Mouse (Mus musculus) limb, embryonic 15.5 days (tissue): ENCODE data around the gene Ccdc73. TPM values are rescaled to one million over a fixed set of nuclear protein-coding genes. Genes with fewer than 3 reads are reported as not detected.
"Not testable (repeated sequence)": the region's sequence is repeated elsewhere in the genome, so short reads cannot be mapped to it uniquely, and the experiment has no call there.

Source experiments
- ATAC-seq: fragments of 200-750 bp; cut with Nextera tagmentation; 2 replicates; pipeline ENCODE4 v1.8.0; 2017; ENCODE audit warnings: low read depth, moderate TSS enrichment; ENCODE audit not compliant: insufficient number of reproducible peaks, low FRiP score, low TSS enrichment
- H3K27ac ChIP-seq: fragments of 300-500 bp; sonication (generic); 2 replicates; pipeline ENCODE4 v1.5.1; 2015; ENCODE audit warnings: moderate library complexity, mild to moderate bottlenecking, inconsistent platforms
- H3K27me3 ChIP-seq: fragments of 300-500 bp; sonication (generic); 2 replicates; pipeline ENCODE4 v1.6.1; 2015; ENCODE audit warnings: inconsistent platforms
- H3K36me3 ChIP-seq: fragments of 300-500 bp; sonication (generic); 2 replicates; pipeline ENCODE4 v1.6.1; 2015; ENCODE audit warnings: inconsistent platforms
- H3K4me1 ChIP-seq: fragments of 300-500 bp; sonication (generic); 2 replicates; pipeline ENCODE4 v1.6.1; 2015; ENCODE audit warnings: inconsistent platforms
- H3K4me2 ChIP-seq: fragments of 300-500 bp; sonication (generic); 2 replicates; pipeline ENCODE4 v1.6.1; 2015; ENCODE audit warnings: mild to moderate bottlenecking, inconsistent platforms
- H3K4me3 ChIP-seq: fragments of 300-500 bp; sonication (generic); 2 replicates; pipeline ENCODE4 v1.5.1; 2015; ENCODE audit warnings: mild to moderate bottlenecking, inconsistent platforms
- H3K9ac ChIP-seq: fragments of 300-500 bp; sonication (generic); 2 replicates; pipeline ENCODE4 v1.6.1; 2015; ENCODE audit warnings: inconsistent platforms
- H3K9me3 ChIP-seq: fragments of 300-500 bp; sonication (generic); 2 replicates; pipeline ENCODE4 v1.6.1; 2016; ENCODE audit warnings: inconsistent platforms
- WGBS: fragments of 180-500 bp; shearing (Covaris S2); methylation state at CpG from one replicate; pipeline ENCODE4 v1.1.7; 2015; 5-methylcytosine and 5-hydroxymethylcytosine counted together
- polyA plus RNA-seq: library from polyadenylated mRNA; unstranded; fragments of >200 nt; fragmentation: Nextera tagmentation; extraction: Ambion mirVana; gene quantifications from 2 replicates; pipeline ENCODE4 v1.2.1, GENCODE M21; 2015

Ccdc73 gene
- polyA plus RNA-seq, 1 experiment from 2014 or later: 5.7 TPM

- H3K36me3 ChIP-seq: no peaks in the 10 kb centered on the region
Measured at GRCm38 (mm10) chr2:104849991-104850359, 17.6 kb upstream of the Ccdc73 start.

GRCm38 (mm10) chr2:104851686-104852085 lies 15.9 kb upstream of the Ccdc73 start:
- ATAC-seq: no peak
- H3K4me2 ChIP-seq: no peak overlapping the region

More at GRCm38 (mm10) chr2:104849991-104850359, 17.6 kb upstream of the Ccdc73 start:
- H3K27me3 ChIP-seq: no peaks in the 10 kb centered on the region; the same call in 1 of the 2 replicates
- no peaks in the 10 kb centered on the region for H3K9me3 ChIP-seq
- H3K4me3 ChIP-seq: peak overlapping the region; percentile 54
- H3K27ac ChIP-seq: no peak overlapping the region
- peaks cover 17% of the 10 kb centered on the region for H3K4me1 ChIP-seq
- H3K4me2 ChIP-seq: peak overlapping the region; percentile 98
- WGBS: 53% methylated on average over 3 of the region's 3 CpGs
- ATAC-seq: no peak
- no peak overlapping the region for H3K9ac ChIP-seq

DNA sequence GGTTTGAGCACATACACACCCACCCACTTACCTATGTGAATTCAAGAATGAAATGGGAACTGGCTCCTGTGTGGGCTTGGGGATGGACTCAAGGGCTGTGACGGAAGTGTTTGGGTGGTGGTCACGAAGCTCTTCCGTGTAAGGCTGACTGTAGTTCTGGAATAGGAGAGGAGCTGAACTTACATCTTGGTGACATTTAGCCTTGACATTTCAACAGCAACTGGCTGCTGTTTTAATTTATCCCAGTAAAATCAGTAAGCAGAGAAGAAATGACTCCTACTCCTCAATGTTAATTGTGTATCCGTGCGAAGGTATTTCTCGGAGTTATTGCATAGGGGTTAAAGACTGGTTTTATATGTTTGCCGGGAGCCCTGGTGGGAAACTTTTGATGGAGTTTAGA lies 15.1 kb upstream of the Ccdc73 start:
- Histone ChIP-seq H3K4me3 (no peak overlapping the region), H3K4me2 (no peak overlapping the region), H3K4me1 (peaks cover 11% of the 10 kb centered on the region), H3K36me3 (no peaks in the 10 kb centered on the region), H3K27ac (no peak overlapping the region), H3K9me3 (no peaks in the 10 kb centered on the region), H3K27me3 (no peaks in the 10 kb centered on the region; the same call in 1 of the 2 replicates), H3K9ac (no peak overlapping the region)
- no peak for ATAC-seq
- WGBS: 85% methylated on average over 7 of the region's 7 CpGs

More at GRCm38 (mm10) chr2:104851686-104852085, 15.9 kb upstream of the Ccdc73 start:
- peaks cover 16% of the 10 kb centered on the region for H3K4me1 ChIP-seq
- no peak overlapping the region for H3K9ac ChIP-seq
- H3K4me3 ChIP-seq: no peak overlapping the region
- 34% methylated on average over 5 of the region's 5 CpGs for WGBS
- no peaks in the 10 kb centered on the region for H3K36me3 ChIP-seq
- H3K27ac ChIP-seq: no peak overlapping the region
- no peaks in the 10 kb centered on the region for H3K9me3 ChIP-seq
- no peaks in the 10 kb centered on the region; the same call in 1 of the 2 replicates for H3K27me3 ChIP-seq

DNA sequence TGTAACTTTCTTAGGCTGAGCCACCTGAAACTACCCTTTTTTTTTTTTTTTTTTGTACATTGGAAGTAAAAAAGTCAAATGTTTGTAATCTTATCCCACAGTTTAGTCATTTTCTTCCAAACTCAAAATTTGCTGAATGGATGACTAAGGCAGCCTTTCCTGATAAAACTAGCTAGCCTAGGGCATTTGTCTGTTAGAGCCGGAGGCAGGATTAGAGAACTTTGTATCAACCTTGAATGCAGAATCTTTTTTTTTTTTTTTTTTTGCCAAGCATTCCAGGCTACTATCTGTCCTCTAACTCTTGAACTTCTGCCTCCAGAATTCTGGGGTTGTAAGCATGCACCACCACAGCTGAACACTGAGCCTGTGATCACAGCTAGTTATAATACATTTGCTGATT lies 12.8 kb upstream of the Ccdc73 start:
- no peak overlapping the region for H3K4me3 ChIP-seq
- H3K9ac ChIP-seq: no peak overlapping the region
- 73% methylated on average over 1 of the region's 1 CpGs for WGBS
- no peak for ATAC-seq
- no peak overlapping the region for H3K27ac ChIP-seq
- no peak overlapping the region for H3K4me2 ChIP-seq
- H3K9me3 ChIP-seq: no peaks in the 10 kb centered on the region
- H3K36me3 ChIP-seq: no peaks in the 10 kb centered on the region
- no peaks in the 10 kb centered on the region; the same call in 1 of the 2 replicates for H3K27me3 ChIP-seq
- peaks cover under 1% of the 10 kb centered on the region; the same call in 1 of the 2 replicates for H3K4me1 ChIP-seq

- no peaks in the 10 kb centered on the region for H3K4me1 ChIP-seq
- H3K4me3 ChIP-seq: no peak overlapping the region
- no peak overlapping the region for H3K4me2 ChIP-seq
- no peaks in the 10 kb centered on the region for H3K9me3 ChIP-seq
- H3K27ac ChIP-seq: no peak overlapping the region
- no peaks in the 10 kb centered on the region; the same call in 1 of the 2 replicates for H3K27me3 ChIP-seq
- no peaks in the 10 kb centered on the region for H3K36me3 ChIP-seq
- H3K9ac ChIP-seq: no peak overlapping the region
- 34% methylated on average over 3 of the region's 3 CpGs for WGBS
- ATAC-seq: no peak
Measured at GRCm38 (mm10) chr2:104855732-104856131, 11.9 kb upstream of the Ccdc73 start.

DNA sequence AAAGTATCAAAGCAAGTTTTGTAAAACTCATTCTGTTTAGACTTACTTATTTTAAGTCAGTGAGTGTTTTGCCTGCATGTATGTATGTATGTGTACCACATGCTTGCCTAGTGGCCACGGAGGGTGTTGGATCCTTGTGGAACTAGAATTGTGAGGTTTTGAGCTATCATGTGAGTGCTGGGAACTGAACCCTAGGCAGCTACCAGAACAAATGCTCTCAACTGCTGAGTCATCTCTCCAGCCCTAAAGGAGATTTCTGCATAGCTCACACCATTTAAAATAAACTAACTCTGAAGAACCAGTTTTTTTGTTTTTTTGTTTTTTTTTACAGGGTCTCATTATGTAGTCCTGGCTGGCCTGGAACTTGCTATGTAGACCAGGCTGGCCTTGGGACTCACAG lies 11.4 kb upstream of the Ccdc73 start:
- 44% methylated on average over 1 of the region's 1 CpGs for WGBS
- ATAC-seq: no peak
- no peaks in the 10 kb centered on the region for H3K4me1 ChIP-seq
- no peaks in the 10 kb centered on the region for H3K36me3 ChIP-seq
- H3K4me2 ChIP-seq: no peak overlapping the region
- H3K9ac ChIP-seq: no peak overlapping the region
- H3K9me3 ChIP-seq: no peaks in the 10 kb centered on the region
- no peak overlapping the region for H3K4me3 ChIP-seq
- no peak overlapping the region for H3K27ac ChIP-seq
- H3K27me3 ChIP-seq: no peaks in the 10 kb centered on the region

GRCm38 (mm10) chr2:104858083-104858482 lies 9.5 kb upstream of the Ccdc73 start:
- H3K9ac ChIP-seq, H3K27me3 ChIP-seq, H3K36me3 ChIP-seq, H3K4me3 ChIP-seq, H3K27ac ChIP-seq, H3K4me1 ChIP-seq, ATAC-seq, H3K9me3 ChIP-seq, H3K4me2 ChIP-seq: not testable (repeated sequence)
- WGBS: 81% methylated on average over 3 of the region's 3 CpGs

- 63% methylated on average over 5 of the region's 5 CpGs for WGBS
- H3K27me3 ChIP-seq: no peaks in the 10 kb centered on the region
- no peak overlapping the region for H3K9ac ChIP-seq
- no peaks in the 10 kb centered on the region for H3K4me1 ChIP-seq
- no peaks in the 10 kb centered on the region for H3K36me3 ChIP-seq
- no peak overlapping the region for H3K4me3 ChIP-seq
- no peaks in the 10 kb centered on the region for H3K9me3 ChIP-seq
- no peak overlapping the region for H3K27ac ChIP-seq
- H3K4me2 ChIP-seq: no peak overlapping the region
- ATAC-seq: no peak
Measured at GRCm38 (mm10) chr2:104859060-104859459, 8.5 kb upstream of the Ccdc73 start.

- H3K27ac ChIP-seq: no peak overlapping the region
- no peak overlapping the region for H3K9ac ChIP-seq
- no peaks in the 10 kb centered on the region for H3K36me3 ChIP-seq
- H3K27me3 ChIP-seq: no peaks in the 10 kb centered on the region
- no peak overlapping the region for H3K4me2 ChIP-seq
- WGBS: 76% methylated on average over 10 of the region's 10 CpGs
- no peaks in the 10 kb centered on the region for H3K4me1 ChIP-seq
- no peak overlapping the region for H3K4me3 ChIP-seq
- ATAC-seq: no peak
- H3K9me3 ChIP-seq: no peaks in the 10 kb centered on the region
Measured at GRCm38 (mm10) chr2:104860426-104860825, 7.2 kb upstream of the Ccdc73 start.

DNA sequence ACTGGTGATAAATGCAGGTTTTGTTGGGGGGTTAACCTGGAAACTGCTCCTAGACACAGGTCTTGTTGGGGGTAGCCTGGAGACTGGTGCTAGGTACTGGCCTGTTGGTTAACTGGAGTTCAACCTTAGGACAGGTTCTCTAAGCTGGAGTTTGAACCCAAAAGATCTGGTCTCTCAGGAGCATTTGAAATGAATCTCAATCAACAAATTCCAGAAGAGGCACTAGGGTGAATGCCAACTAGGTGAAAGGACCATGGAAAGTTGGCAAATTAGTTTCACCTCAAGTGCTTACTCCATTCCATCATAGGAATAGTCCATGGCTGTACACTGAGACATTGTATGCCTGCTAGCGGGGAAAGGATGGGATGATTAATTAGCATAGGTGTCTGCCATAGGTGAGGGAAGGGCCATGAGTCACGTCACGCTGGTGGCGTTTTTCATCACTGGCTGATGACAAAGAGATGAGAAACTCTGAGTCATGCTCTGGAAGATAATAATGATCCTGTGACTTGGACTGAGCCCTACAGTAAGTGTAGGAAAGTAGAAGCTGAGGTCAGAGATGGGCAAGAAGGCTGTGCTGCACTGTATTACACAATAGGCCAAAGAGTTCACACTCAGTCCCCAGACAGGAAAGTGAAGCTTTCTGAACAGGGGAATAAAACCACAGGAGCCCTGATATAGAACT lies 3.3 kb upstream of the Ccdc73 start:
- no peaks in the 10 kb centered on the region for H3K27me3 ChIP-seq
- H3K4me2 ChIP-seq: no peak overlapping the region
- H3K4me1 ChIP-seq: no peaks in the 10 kb centered on the region
- ATAC-seq: no peak
- 74% methylated on average over 4 of the region's 4 CpGs for WGBS
- H3K9me3 ChIP-seq: no peaks in the 10 kb centered on the region
- H3K9ac ChIP-seq: no peak overlapping the region
- H3K27ac ChIP-seq: no peak overlapping the region
- no peak overlapping the region for H3K4me3 ChIP-seq
- H3K36me3 ChIP-seq: no peaks in the 10 kb centered on the region

- H3K9me3 ChIP-seq: no peaks in the 10 kb centered on the region
- no peak overlapping the region for H3K9ac ChIP-seq
- H3K4me1 ChIP-seq: no peaks in the 10 kb centered on the region
- no peak overlapping the region for H3K4me2 ChIP-seq
- H3K4me3 ChIP-seq: no peak overlapping the region
- 71% methylated on average over 3 of the region's 3 CpGs for WGBS
- H3K27me3 ChIP-seq: no peaks in the 10 kb centered on the region
- no peak overlapping the region for H3K27ac ChIP-seq
- ATAC-seq: no peak
- no peaks in the 10 kb centered on the region for H3K36me3 ChIP-seq
Measured at GRCm38 (mm10) chr2:104869101-104869500, 1.5 kb downstream of the Ccdc73 start.

GRCm38 (mm10) chr2:104878794-104879193 lies 11.2 kb downstream of the Ccdc73 start:
- no peak for ATAC-seq
- H3K9me3 ChIP-seq: no peaks in the 10 kb centered on the region
- 86% methylated on average over 8 of the region's 8 CpGs for WGBS
- H3K36me3 ChIP-seq: no peaks in the 10 kb centered on the region
- H3K27ac ChIP-seq: no peak overlapping the region
- no peak overlapping the region for H3K4me2 ChIP-seq
- no peaks in the 10 kb centered on the region for H3K4me1 ChIP-seq
- no peak overlapping the region for H3K9ac ChIP-seq
- H3K4me3 ChIP-seq: no peak overlapping the region
- no peaks in the 10 kb centered on the region for H3K27me3 ChIP-seq

- ATAC-seq: no peak
- Histone ChIP-seq H3K27me3 (no peaks in the 10 kb centered on the region), H3K4me2 (no peak overlapping the region), H3K36me3 (no peaks in the 10 kb centered on the region), H3K4me1 (no peaks in the 10 kb centered on the region), H3K27ac (no peak overlapping the region), H3K4me3 (no peak overlapping the region), H3K9me3 (no peaks in the 10 kb centered on the region), H3K9ac (no peak overlapping the region)
- 91% methylated on average over 18 of the region's 18 CpGs for WGBS
Measured at GRCm38 (mm10) chr2:104886109-104886508, 18.5 kb downstream of the Ccdc73 start.
